Mouse (Mus musculus): Measurements from ENCODE around the gene Gm20379.

GRCm38 (mm10) chr13:92301754-92302153 lies 4.0 kb upstream of the Gm20379 start:
- no peak for TF ChIP-seq CTCF (IDR thresholded peaks at IDR 0.05)
- TF ChIP-seq EP300 (IDR thresholded peaks at IDR 0.05), result no peak
